Mouse (Mus musculus): ENCODE measurements at regions not wholly inside any gene's neighbourhood (a gene's known extent, or its start where the extent isn't known, plus 50 kb on each side); places are given as distances from the start of the nearest gene placed in this dataset.

- Histone ChIP-seq H3K36me3 (ENCODE audit: insufficient read depth, low read length) (no peaks in the 10 kb centered on the region), H3K9ac (ENCODE audit: low read depth, low read length) (no peak overlapping the region), H3K9me3 (replicated peaks; ENCODE audit: low read length) (no peaks in the 10 kb centered on the region), H3K4me2 (ENCODE audit: low read length) (no peak overlapping the region), H3K4me3 (replicated peaks; ENCODE audit: low read depth, low read length) (no peak overlapping the region), H3K4me1 (replicated peaks; ENCODE audit: insufficient read depth, low read length) (no peaks in the 10 kb centered on the region), H3K27ac (no peak overlapping the region), H3K27me3 (ENCODE audit: insufficient read depth, low read length) (no peaks in the 10 kb centered on the region)
- no peak for TF ChIP-seq CTCF (IDR thresholded peaks at IDR 0.05; ENCODE audit: low read depth)
- no peak for ATAC-seq (replicated peaks; ENCODE audit: low FRiP score, low read depth)
- no peak for DNase-seq (ENCODE audit: low spot score)
- WGBS, result 60% methylated on average over 2 of the region's 2 CpGs
These were observed 195.3 kb upstream of the Kbtbd8 start for GRCm38 (mm10) chr6:94921741-94922140.

- no peak for ATAC-seq (replicated peaks; ENCODE audit: low FRiP score, low read depth)
- WGBS, result 62% methylated on average over 2 of the region's 2 CpGs
These were observed 196.3 kb upstream of the Kbtbd8 start for GRCm38 (mm10) chr6:94920770-94921169.

GRCm38 (mm10) chr6:94919194-94919743 lies 197.8 kb upstream of the Kbtbd8 start:
- WGBS, result 82% methylated on average over 5 of the region's 5 CpGs
- Histone ChIP-seq H3K4me1 (replicated peaks; ENCODE audit: insufficient read depth, low read length) (no peaks in the 10 kb centered on the region), H3K4me2 (ENCODE audit: low read length) (no peak overlapping the region), H3K9ac (ENCODE audit: low read depth, low read length) (no peak overlapping the region), H3K27ac (no peak overlapping the region), H3K27me3 (ENCODE audit: insufficient read depth, low read length) (no peaks in the 10 kb centered on the region), H3K36me3 (ENCODE audit: insufficient read depth, low read length) (no peaks in the 10 kb centered on the region), H3K4me3 (replicated peaks; ENCODE audit: low read depth, low read length) (no peak overlapping the region), H3K9me3 (replicated peaks; ENCODE audit: low read length) (no peaks in the 10 kb centered on the region)
- ATAC-seq (replicated peaks; ENCODE audit: low FRiP score, low read depth) (no peak), DNase-seq (ENCODE audit: low spot score) (no peak)
- no peak for TF ChIP-seq CTCF (IDR thresholded peaks at IDR 0.05; ENCODE audit: low read depth)

More at GRCm38 (mm10) chr6:94920770-94921169, 196.3 kb upstream of the Kbtbd8 start:
- no peaks in the 10 kb centered on the region for H3K36me3 ChIP-seq (ENCODE audit: insufficient read depth, low read length)
- no peak overlapping the region for H3K4me3 ChIP-seq (replicated peaks; ENCODE audit: low read depth, low read length)
- H3K9me3 ChIP-seq (replicated peaks; ENCODE audit: low read length), result no peaks in the 10 kb centered on the region
- no peak overlapping the region for H3K4me2 ChIP-seq (ENCODE audit: low read length)
- no peak for TF ChIP-seq CTCF (IDR thresholded peaks at IDR 0.05; ENCODE audit: low read depth)
- no peaks in the 10 kb centered on the region for H3K27me3 ChIP-seq (ENCODE audit: insufficient read depth, low read length)
- H3K9ac ChIP-seq (ENCODE audit: low read depth, low read length), result no peak overlapping the region
- H3K4me1 ChIP-seq (replicated peaks; ENCODE audit: insufficient read depth, low read length), result no peaks in the 10 kb centered on the region
- no peak for DNase-seq (ENCODE audit: low spot score)
- no peak overlapping the region for H3K27ac ChIP-seq

GRCm38 (mm10) chr6:94915842-94916620 lies 201.0 kb upstream of the Kbtbd8 start:
- TF ChIP-seq CTCF (IDR thresholded peaks at IDR 0.05; ENCODE audit: low read depth), result no peak
- WGBS, result 41% methylated on average over 8 of the region's 8 CpGs
- ATAC-seq (replicated peaks; ENCODE audit: low FRiP score, low read depth) (no peak), DNase-seq (ENCODE audit: low spot score) (peak; percentile 61)
- no peak overlapping the region for H3K9ac ChIP-seq (ENCODE audit: low read depth, low read length)
- no peaks in the 10 kb centered on the region for H3K4me1 ChIP-seq (replicated peaks; ENCODE audit: insufficient read depth, low read length)
- no peak overlapping the region for H3K4me2 ChIP-seq (ENCODE audit: low read length)
- H3K4me3 ChIP-seq (replicated peaks; ENCODE audit: low read depth, low read length), result no peak overlapping the region
- H3K36me3 ChIP-seq (ENCODE audit: insufficient read depth, low read length), result no peaks in the 10 kb centered on the region
- no peaks in the 10 kb centered on the region for H3K27me3 ChIP-seq (ENCODE audit: insufficient read depth, low read length)
- H3K9me3 ChIP-seq (replicated peaks; ENCODE audit: low read length), result no peaks in the 10 kb centered on the region
- H3K27ac ChIP-seq, result peak overlapping the region; percentile 42; the same call in 1 of the 2 replicates

GRCm38 (mm10) chr6:94911836-94912235 lies 205.2 kb upstream of the Kbtbd8 start:
- no peak overlapping the region for H3K27ac ChIP-seq
- DNase-seq (ENCODE audit: low spot score) (no peak), ATAC-seq (replicated peaks; ENCODE audit: low FRiP score, low read depth) (no peak)
- no peaks in the 10 kb centered on the region for H3K4me1 ChIP-seq (replicated peaks; ENCODE audit: insufficient read depth, low read length)
- no peaks in the 10 kb centered on the region for H3K27me3 ChIP-seq (ENCODE audit: insufficient read depth, low read length)
- H3K4me3 ChIP-seq (replicated peaks; ENCODE audit: low read depth, low read length), result no peak overlapping the region
- WGBS, result 83% methylated on average over 3 of the region's 3 CpGs
- H3K4me2 ChIP-seq (ENCODE audit: low read length), result no peak overlapping the region
- no peaks in the 10 kb centered on the region for H3K9me3 ChIP-seq (replicated peaks; ENCODE audit: low read length)
- TF ChIP-seq CTCF (IDR thresholded peaks at IDR 0.05; ENCODE audit: low read depth), result no peak
- H3K9ac ChIP-seq (ENCODE audit: low read depth, low read length), result no peak overlapping the region
- H3K36me3 ChIP-seq (ENCODE audit: insufficient read depth, low read length), result no peaks in the 10 kb centered on the region

- no peak overlapping the region for H3K4me2 ChIP-seq (ENCODE audit: low read length)
- no peaks in the 10 kb centered on the region for H3K9me3 ChIP-seq (replicated peaks; ENCODE audit: low read length)
- WGBS, result 46% methylated on average over 9 of the region's 9 CpGs
- H3K27me3 ChIP-seq (ENCODE audit: insufficient read depth, low read length), result no peaks in the 10 kb centered on the region
- no peak overlapping the region for H3K27ac ChIP-seq
- DNase-seq (ENCODE audit: low spot score) (no peak), ATAC-seq (replicated peaks; ENCODE audit: low FRiP score, low read depth) (no peak)
- no peak overlapping the region for H3K9ac ChIP-seq (ENCODE audit: low read depth, low read length)
- TF ChIP-seq CTCF (IDR thresholded peaks at IDR 0.05; ENCODE audit: low read depth), result no peak
- H3K4me1 ChIP-seq (replicated peaks; ENCODE audit: insufficient read depth, low read length), result no peaks in the 10 kb centered on the region
- no peaks in the 10 kb centered on the region for H3K36me3 ChIP-seq (ENCODE audit: insufficient read depth, low read length)
- H3K4me3 ChIP-seq (replicated peaks; ENCODE audit: low read depth, low read length), result no peak overlapping the region
These were observed 205.7 kb upstream of the Kbtbd8 start for GRCm38 (mm10) chr6:94911374-94911773.
